ENCODE assay signal across 9 mouse cellular contexts in genomic region chr8:125570389-125570788, GRCm38 (mm10). TPM values are rescaled to one million over a fixed set of nuclear protein-coding genes. Genes with fewer than 3 reads are reported as not detected.
DNase-seq lines count a peak whose midpoint lies in the region; ATAC-seq and TF ChIP-seq lines count a peak whose summit lies in the region.
"Had no signal": no experiment of that assay in that cellular context is flagged by ENCODE, and none has a peak within 500 bp of the region (broad histone marks: within the 10 kb centered on the region; RNA-seq: fewer than 3 reads in every experiment).

No protein-coding gene starts in this region.

- TF ChIP-seq POLR2A in bone marrow macrophage, adult 2 months (IDR thresholded peaks at IDR 0.05; ENCODE audit: borderline replicate concordance, low read depth, low read length) = no peak

- no peaks in the 10 kb centered on the region for H3K36me3 ChIP-seq in heart, postnatal 0 days (replicated peaks; ENCODE audit: control insufficient read depth, insufficient read depth, low read length)
- H3K36me3 ChIP-seq in hindbrain, embryonic 12.5 days = no peaks in the 10 kb centered on the region
- no peaks in the 10 kb centered on the region for H3K36me3 ChIP-seq in midbrain, embryonic 10.5 days

- H3K4me3 ChIP-seq in heart, postnatal 0 days (ENCODE audit: low read depth, low read length) = peak overlapping the region; percentile 94
- peak overlapping the region; percentile 84 for H3K4me3 ChIP-seq in bone marrow macrophage, adult 2 months (ENCODE audit: insufficient read depth, low read length)
- peak overlapping the region; percentile 71 for H3K4me3 ChIP-seq in hindbrain, embryonic 12.5 days
- peak overlapping the region; percentile 85 for H3K4me3 ChIP-seq in midbrain, embryonic 10.5 days

- no peaks in the 10 kb centered on the region for H3K9me3 ChIP-seq in heart, postnatal 0 days (replicated peaks; ENCODE audit: control insufficient read depth, low read length)
- H3K9me3 ChIP-seq in hindbrain, embryonic 12.5 days (replicated peaks) = no peaks in the 10 kb centered on the region
- H3K9me3 ChIP-seq in midbrain, embryonic 10.5 days (replicated peaks) = peaks cover 4% of the 10 kb centered on the region; the same call in 1 of the 2 replicates

- TF ChIP-seq CTCF in heart, postnatal 0 days (IDR thresholded peaks at IDR 0.05; ENCODE audit: low read depth) = no peak
- TF ChIP-seq CTCF in bone marrow macrophage, adult 2 months (IDR thresholded peaks at IDR 0.05; ENCODE audit: low read depth, low read length) = no peak

- H3K9ac ChIP-seq in heart, postnatal 0 days (replicated peaks; ENCODE audit: low read depth, low read length) = peak overlapping the region; percentile 53
- H3K9ac ChIP-seq in hindbrain, embryonic 12.5 days = peak overlapping the region; percentile 68

- peaks cover 20% of the 10 kb centered on the region for H3K4me1 ChIP-seq in heart, postnatal 0 days (ENCODE audit: control insufficient read depth, insufficient read depth)
- peaks cover 17% of the 10 kb centered on the region for H3K4me1 ChIP-seq in bone marrow macrophage, adult 2 months (ENCODE audit: control insufficient read depth, insufficient read depth, low read length)
- H3K4me1 ChIP-seq in hindbrain, embryonic 12.5 days = peaks cover 32% of the 10 kb centered on the region
- peaks cover 42% of the 10 kb centered on the region for H3K4me1 ChIP-seq in midbrain, embryonic 10.5 days

- DNase-seq in heart, postnatal 0 days (ENCODE audit: low spot score) = no peak
- DNase-seq in heart, adult 9 months (ENCODE audit: low spot score in 2 of 2) = no peak
- no peak for DNase-seq in midbrain, embryonic 10.5 days (ENCODE audit: low spot score)
- DNase-seq in adrenal gland, adult (ENCODE audit: inconsistent age in 2 of 2, low spot score in 1 of 2) = no peak
- DNase-seq in cerebellum, adult 9-11 months = no peak
- no peak for DNase-seq in retina, embryonic 14.5 days (ENCODE audit: low spot score)

- H3K27ac ChIP-seq in heart, postnatal 0 days (ENCODE audit: low read depth) = peak overlapping the region; percentile 83
- no peak overlapping the region for H3K27ac ChIP-seq in bone marrow macrophage, adult 2 months (ENCODE audit: insufficient read depth, low read depth, low read length)
- 0 out of 2 replicates have a peak overlapping the region, but pooled peaks have one; percentile 12 for H3K27ac ChIP-seq in hindbrain, embryonic 12.5 days
- peak overlapping the region; percentile 92 for H3K27ac ChIP-seq in midbrain, embryonic 10.5 days (replicated peaks)

- H3K4me2 ChIP-seq in heart, postnatal 0 days (ENCODE audit: low read depth, low read length) = peak overlapping the region; percentile 72
- peak overlapping the region; percentile 92 for H3K4me2 ChIP-seq in hindbrain, embryonic 12.5 days (replicated peaks)

- H3K27me3 ChIP-seq in heart, postnatal 0 days (ENCODE audit: control insufficient read depth, insufficient read depth, low read length) = no peaks in the 10 kb centered on the region
- peaks cover 18% of the 10 kb centered on the region; the same call in 1 of the 2 replicates for H3K27me3 ChIP-seq in hindbrain, embryonic 12.5 days
- H3K27me3 ChIP-seq in midbrain, embryonic 10.5 days (ENCODE audit: low read depth, poor library complexity, severe bottlenecking) = peaks cover 41% of the 10 kb centered on the region

- ATAC-seq in heart, postnatal 0 days (ENCODE audit: insufficient read depth, low read depth) = no peak
- ATAC-seq in hindbrain, embryonic 12.5 days (ENCODE audit: low FRiP score) = no peak

- 12% methylated on average over 13 of the region's 13 CpGs for WGBS in heart, postnatal 0 days
- 16% methylated on average over 13 of the region's 13 CpGs for WGBS in hindbrain, embryonic 12.5 days
- WGBS in midbrain, embryonic 10.5 days = 18% methylated on average over 13 of the region's 13 CpGs

- no peak for TF ChIP-seq EP300 in heart, postnatal 0 days (IDR thresholded peaks at IDR 0.05; ENCODE audit: low read depth)

RNA-seq across cellular contexts. Expression of gene Sipa1l2, which starts 0.8 kb away (rescaled TPM):
- total RNA-seq in heart, postnatal 0 days (2014; rRNA removed; ENCODE audit: low replicate concordance) = 65.8 and 66.1 TPM in 2 replicates
- polyA plus RNA-seq in heart, postnatal 0 days (2015; fragmentation: Nextera tagmentation; extraction: Ambion mirVana) = 12.3 and 13.6 TPM in 2 replicates
- 7.1 and 9.1 TPM in 2 replicates for polyA plus RNA-seq in bone marrow macrophage, adult 2 months (2012; ENCODE audit: insufficient read depth, insufficient read length, missing spikeins)
- 36.4 and 37.5 TPM in 2 replicates for polyA plus RNA-seq in hindbrain, embryonic 12.5 days (2016; fragmentation: Nextera tagmentation; extraction: Ambion mirVana)
- polyA plus RNA-seq in midbrain, embryonic 10.5 days (2016; fragmentation: Nextera tagmentation; extraction: Ambion mirVana) = 14.8 and 21.9 TPM in 2 replicates
- total RNA-seq: MEL had no signal
